Mouse (Mus musculus) liver, postnatal 0 days (tissue): ENCODE measurements around the gene Clmn. TPM values are rescaled to one million over a fixed set of nuclear protein-coding genes. Genes with fewer than 3 reads are reported as not detected.

ENCODE experiments used
- ATAC-seq: fragments of 200-750 bp; cut with Nextera tagmentation; 2 replicates; pipeline ENCODE4 v1.8.0; 2017; ENCODE audit warnings: mild to moderate bottlenecking, moderate library complexity
- DNase-seq: peaks from one replicate; pipeline ENCODE4 v3.0.0-alpha.2; 2016
- H3K27ac ChIP-seq: fragments of 300-500 bp; sonication (generic); 2 replicates; pipeline ENCODE4 v1.5.1; 2014; ENCODE audit warnings: antibody characterized with exemption, moderate library complexity, mild to moderate bottlenecking, low read depth
- H3K27me3 ChIP-seq: fragments of 300-500 bp; sonication (generic); 2 replicates; pipeline ENCODE4 v1.6.1; 2014; ENCODE audit warnings: low read length, control low read depth, mixed read lengths; ENCODE audit not compliant: insufficient read depth
- H3K36me3 ChIP-seq: fragments of 300-500 bp; sonication (generic); replicated peaks from 2 replicates; pipeline ENCODE4 v1.6.1; 2014; ENCODE audit warnings: mild to moderate bottlenecking, control low read depth, low read length, moderate library complexity, mixed read lengths; ENCODE audit not compliant: insufficient read depth
- H3K4me1 ChIP-seq: fragments of 300-500 bp; sonication (generic); 2 replicates; pipeline ENCODE4 v1.6.1; 2014; ENCODE audit warnings: antibody characterized with exemption, mild to moderate bottlenecking, control low read depth; ENCODE audit not compliant: insufficient read depth
- H3K4me2 ChIP-seq: fragments of 300-500 bp; sonication (generic); 2 replicates; pipeline ENCODE4 v1.6.1; 2014; ENCODE audit warnings: low read depth, mild to moderate bottlenecking, low read length, moderate library complexity, mixed read lengths
- H3K4me3 ChIP-seq: fragments of 300-500 bp; sonication (generic); 2 replicates; pipeline ENCODE4 v1.5.1; 2014; ENCODE audit warnings: low read depth, low read length
- H3K9ac ChIP-seq: fragments of 300-500 bp; sonication (generic); replicated peaks from 2 replicates; pipeline ENCODE4 v1.6.1; 2014; ENCODE audit warnings: mild to moderate bottlenecking, moderate library complexity
- H3K9me3 ChIP-seq: fragments of 300-500 bp; sonication (generic); 2 replicates; pipeline ENCODE4 v1.6.1; 2016; ENCODE audit warnings: mild to moderate bottlenecking, control low read depth, low read length, mixed read lengths
- CTCF ChIP-seq: sonication (generic); IDR thresholded peaks from 2 replicates; pipeline ENCODE4 v1.5.1; 2016; ENCODE audit warnings: antibody characterized with exemption, low read depth
- EP300 ChIP-seq: IDR thresholded peaks from 2 replicates; pipeline ENCODE4 v1.6.1; 2016; ENCODE audit warnings: antibody characterized with exemption, low read depth, mild to moderate bottlenecking
- WGBS: fragments of 180-500 bp; shearing (Covaris S2); extraction: QIAGEN DNeasy Blood & Tissue Kit; methylation state at CpG from one replicate; pipeline ENCODE4 v1.1.7; 2014; ENCODE audit not compliant: insufficient replicate concordance; 5-methylcytosine and 5-hydroxymethylcytosine counted together
- polyA plus RNA-seq: library from polyadenylated mRNA; unstranded; fragments of >200 nt; fragmentation: Nextera tagmentation; extraction: Ambion mirVana; gene quantifications from 2 replicates; pipeline ENCODE4 v1.2.1, GENCODE M21; 2015

Clmn gene
- polyA plus RNA-seq, 1 experiment from 2014 or later, result 1.9 TPM

DNA sequence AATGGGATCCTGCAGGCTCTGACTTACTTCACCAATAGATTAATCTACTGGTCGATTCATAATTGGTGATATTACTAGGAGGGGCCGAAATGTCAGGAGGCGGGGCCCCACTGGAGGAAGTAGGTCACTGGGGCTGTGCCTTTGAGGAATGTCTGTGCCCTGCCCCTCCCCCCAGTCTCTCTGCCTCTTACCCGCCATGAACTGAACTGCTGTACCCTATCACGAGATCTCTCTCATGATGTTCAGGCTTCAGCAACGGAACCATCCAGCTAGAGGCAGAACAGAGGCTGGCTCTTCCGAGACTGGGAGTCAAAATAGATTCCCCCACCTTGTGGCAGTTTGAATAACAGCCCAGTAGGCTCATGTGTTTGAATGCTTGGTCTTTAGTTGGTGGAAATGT is 106.8 kb downstream of the Clmn start:
- Histone ChIP-seq H3K36me3 (no peaks in the 10 kb centered on the region), H3K4me3 (no peak overlapping the region), H3K27me3 (no peaks in the 10 kb centered on the region), H3K9me3 (no peaks in the 10 kb centered on the region), H3K4me2 (no peak overlapping the region), H3K4me1 (no peaks in the 10 kb centered on the region; the same call in 1 of the 2 replicates), H3K9ac (no peak overlapping the region), H3K27ac (no peak overlapping the region)
- 76% methylated on average over 7 of the region's 7 CpGs for WGBS
- ATAC-seq, result no peak
- TF ChIP-seq CTCF (no peak), EP300 (no peak)
- no peak for DNase-seq

DNA sequence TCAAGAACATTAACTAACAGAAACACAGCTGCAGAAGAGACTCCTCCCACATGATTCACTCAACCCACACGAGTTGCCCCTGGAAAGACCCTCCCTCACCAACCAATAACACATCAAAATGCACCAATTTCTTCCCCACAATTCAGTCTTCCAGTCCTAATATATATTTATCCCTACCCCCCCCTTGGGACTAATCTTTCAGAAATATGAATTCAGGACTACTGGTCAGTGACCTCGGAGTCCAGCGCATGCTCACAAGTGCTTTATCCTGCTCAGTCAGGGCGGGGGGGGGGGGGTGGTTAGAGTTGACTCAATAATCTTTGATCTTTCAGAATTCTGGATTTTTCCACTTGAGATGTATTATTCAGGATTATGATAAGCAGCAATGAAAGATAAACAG is 111.2 kb downstream of the Clmn start:
- Histone ChIP-seq H3K4me1 (peaks cover 29% of the 10 kb centered on the region), H3K4me3 (no peak overlapping the region), H3K9ac (no peak overlapping the region), H3K27ac (no peak overlapping the region), H3K27me3 (no peaks in the 10 kb centered on the region), H3K9me3 (no peaks in the 10 kb centered on the region), H3K36me3 (no peaks in the 10 kb centered on the region), H3K4me2 (no peak overlapping the region)
- TF ChIP-seq CTCF (no peak), EP300 (no peak)
- WGBS, result 65% methylated on average over 4 of the region's 4 CpGs
- DNase-seq (no peak), ATAC-seq (no peak)

DNA sequence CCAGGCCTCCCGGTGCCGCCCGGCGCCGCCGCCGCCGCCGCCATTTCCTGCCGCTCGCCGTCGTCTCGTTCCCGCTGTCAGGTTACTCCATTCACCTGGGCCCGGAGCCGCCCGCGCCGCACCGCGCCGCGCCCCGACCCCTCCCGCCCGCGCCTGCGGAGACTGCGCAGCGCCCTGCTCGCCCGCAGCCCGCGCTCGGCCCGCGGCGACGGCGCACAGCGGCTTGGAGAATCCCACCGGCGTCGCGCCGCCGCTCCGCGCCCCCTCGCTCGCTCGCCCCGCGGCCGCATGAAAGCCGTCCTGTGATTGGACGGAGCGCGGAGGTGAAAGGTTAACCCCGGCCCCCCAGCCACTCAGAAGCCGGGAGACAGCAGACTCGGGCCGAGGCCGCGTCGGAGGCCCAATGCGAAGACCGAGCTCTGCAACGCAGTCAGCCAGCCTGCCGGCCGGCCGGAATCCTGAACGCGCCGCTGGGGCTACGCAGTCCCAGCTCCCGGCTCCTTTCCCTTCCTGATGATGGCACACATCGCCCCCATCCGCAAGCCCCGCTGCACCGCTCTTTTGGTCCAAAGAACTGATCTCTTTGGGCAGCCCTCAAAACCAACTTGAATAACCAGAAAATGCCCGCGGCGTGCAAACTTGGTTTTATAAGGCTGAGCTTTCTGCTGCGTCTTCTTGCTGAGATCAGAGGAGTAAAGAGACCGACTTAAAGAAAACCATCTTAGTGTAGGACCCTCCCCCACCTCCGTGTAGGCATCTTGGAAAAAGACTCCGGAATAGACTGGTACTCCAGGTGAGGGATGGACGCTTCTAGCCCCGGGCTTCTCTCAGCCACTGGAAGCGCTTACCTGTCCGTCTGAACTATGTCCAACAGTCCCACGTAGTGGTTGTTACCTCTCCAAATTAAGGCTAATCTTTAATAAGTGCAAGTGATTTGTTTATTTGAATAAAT is 112.8 kb downstream of the Clmn start, which contains the start of gene Dicer1:
Dicer1 (minus strand) TSS at position 139 of the 952 bp plus-strand sequence.
- Histone ChIP-seq H3K4me3 (peak within 1 kb of the TSS; percentile 84), H3K9ac (peak within 1 kb of the TSS; percentile 90), H3K27ac (peak within 1 kb of the TSS; percentile 86), H3K27me3 (no peaks in the 10 kb centered on the region), H3K9me3 (no peaks in the 10 kb centered on the region), H3K4me1 (peaks cover 37% of the 10 kb centered on the region), H3K4me2 (peak within 1 kb of the TSS; percentile 99), H3K36me3 (no peaks in the 10 kb centered on the region)
- peak; percentile 95 for DNase-seq
- WGBS, result 1% methylated on average over 63 of the region's 94 CpGs
- ATAC-seq, result peak; percentile 95
- TF ChIP-seq CTCF (peak; percentile 27; the same call in 1 of the 2 replicates), EP300 (no peak)

DNA sequence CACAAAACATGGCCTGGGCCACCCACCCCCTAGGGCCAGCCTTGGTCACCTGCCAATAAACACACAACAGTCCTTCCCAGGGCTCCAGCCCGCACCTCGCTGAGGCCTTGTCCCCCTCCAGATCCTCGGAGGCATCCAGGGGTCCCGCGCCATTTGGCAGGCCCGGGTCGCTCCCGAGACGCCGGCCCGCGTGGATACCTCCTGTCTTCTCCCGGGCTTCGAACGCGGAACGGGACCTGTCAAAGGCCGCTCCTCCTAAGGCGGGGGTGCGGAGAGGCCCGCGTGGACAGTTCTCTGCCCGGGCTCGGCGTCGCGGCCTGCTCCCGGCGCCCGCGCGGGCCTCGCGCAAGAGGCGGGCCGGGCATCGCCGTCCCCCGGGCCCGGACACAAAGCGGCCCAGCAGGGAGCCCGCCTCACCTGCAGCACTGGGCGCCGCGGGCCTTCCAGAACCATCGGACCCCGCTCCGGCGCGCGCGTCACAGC is 113.5 kb downstream of the Clmn start:
- peaks cover 38% of the 10 kb centered on the region for H3K4me1 ChIP-seq
- no peaks in the 10 kb centered on the region for H3K36me3 ChIP-seq
- H3K27ac ChIP-seq, result peak overlapping the region; percentile 86
- H3K27me3 ChIP-seq, result no peaks in the 10 kb centered on the region
- peak; percentile 54 for ATAC-seq
- H3K4me2 ChIP-seq, result peak overlapping the region; percentile 99
- H3K9me3 ChIP-seq, result no peaks in the 10 kb centered on the region
- peak; percentile 57 for DNase-seq
- H3K9ac ChIP-seq, result peak overlapping the region; percentile 90
- WGBS, result under 1% methylated on average over 45 of the region's 52 CpGs
- TF ChIP-seq EP300 (no peak), CTCF (no peak)
- peak overlapping the region; percentile 84 for H3K4me3 ChIP-seq

DNA sequence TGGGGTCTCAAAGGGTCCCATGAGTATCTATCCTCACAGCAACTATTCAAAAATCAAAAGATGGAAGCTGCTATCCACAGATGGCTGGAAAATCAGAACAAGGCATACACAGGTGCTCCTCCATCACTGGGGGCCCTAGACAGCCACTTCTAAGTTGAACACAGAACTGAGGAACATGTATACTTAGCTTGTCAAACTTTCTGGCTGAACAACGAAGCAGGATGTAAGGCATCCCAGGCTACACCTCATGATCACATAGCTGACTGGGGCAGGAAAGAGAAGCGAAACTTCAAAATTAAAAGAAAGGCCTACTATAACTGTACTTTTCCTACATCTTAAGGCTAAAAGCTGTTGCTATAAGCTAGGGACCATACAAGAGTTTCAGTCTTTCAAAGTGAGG is 115.9 kb downstream of the Clmn start:
- H3K36me3 ChIP-seq, result no peaks in the 10 kb centered on the region
- 50% methylated on average over 2 of the region's 2 CpGs for WGBS
- H3K9ac ChIP-seq, result no peak overlapping the region
- TF ChIP-seq EP300, result no peak
- H3K27ac ChIP-seq, result no peak overlapping the region
- H3K9me3 ChIP-seq, result no peaks in the 10 kb centered on the region
- no peak for ATAC-seq
- no peaks in the 10 kb centered on the region for H3K27me3 ChIP-seq
- no peak overlapping the region for H3K4me3 ChIP-seq
- DNase-seq, result no peak
- H3K4me2 ChIP-seq, result no peak overlapping the region
- H3K4me1 ChIP-seq, result peaks cover 41% of the 10 kb centered on the region

DNA sequence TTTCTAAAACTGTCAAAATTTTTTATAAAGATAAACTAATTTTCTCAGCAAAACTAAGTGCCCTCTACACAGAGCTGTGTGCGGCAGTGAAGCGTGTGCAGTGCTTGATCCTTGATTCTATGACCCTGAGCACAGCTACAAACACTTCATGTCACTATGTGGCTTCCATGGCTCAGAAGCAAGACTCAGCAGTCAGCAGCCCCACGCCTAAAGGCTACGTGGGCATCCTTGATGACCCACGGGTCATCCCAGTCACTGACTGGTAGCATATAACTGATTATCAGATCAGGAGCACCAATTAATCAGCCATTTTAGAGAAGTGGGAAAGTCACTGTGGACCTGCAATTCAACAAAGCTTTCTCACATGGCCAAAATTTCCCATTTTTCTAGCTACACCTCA is 117.6 kb downstream of the Clmn start:
- no peaks in the 10 kb centered on the region for H3K36me3 ChIP-seq
- H3K4me2 ChIP-seq, result no peak overlapping the region
- H3K9ac ChIP-seq, result no peak overlapping the region
- no peak overlapping the region for H3K27ac ChIP-seq
- no peaks in the 10 kb centered on the region for H3K9me3 ChIP-seq
- DNase-seq (no peak), ATAC-seq (no peak)
- H3K4me1 ChIP-seq, result peaks cover 38% of the 10 kb centered on the region
- TF ChIP-seq EP300 (no peak), CTCF (no peak)
- H3K4me3 ChIP-seq, result no peak overlapping the region
- WGBS, result 72% methylated on average over 5 of the region's 5 CpGs
- no peaks in the 10 kb centered on the region for H3K27me3 ChIP-seq
